Mouse (Mus musculus): ENCODE data around the gene Iscu. TPM values are rescaled to one million over a fixed set of nuclear protein-coding genes. Genes with fewer than 3 reads are reported as not detected.
"Not testable (repeated sequence)": the region's sequence is repeated elsewhere in the genome, so short reads cannot be mapped to it uniquely, and the experiment has no call there.

Iscu gene
- polyA plus RNA-seq, 1 experiment from 2014 or later: 117 TPM

- Histone ChIP-seq H3K9ac (replicated peaks) (no peak overlapping the region), H3K4me3 (no peak overlapping the region), H3K27ac (replicated peaks) (no peak overlapping the region), H3K27me3 (peaks cover 24% of the 10 kb centered on the region), H3K4me1 (no peaks in the 10 kb centered on the region), H3K4me2 (replicated peaks) (no peak overlapping the region), H3K9me3 (no peaks in the 10 kb centered on the region), H3K36me3 (peaks cover 32% of the 10 kb centered on the region)
- WGBS: 97% methylated on average over 3 of the region's 3 CpGs
- peak; percentile 16; the same call in 1 of the 2 replicates for ATAC-seq (ENCODE audit: low FRiP score, low read depth)
Observed at GRCm38 (mm10) chr5:113780082-113780752, 7.7 kb downstream of the Iscu start.

GRCm38 (mm10) chr5:113780763-113781162 is 8.2 kb downstream of the Iscu start:
- no peak overlapping the region for H3K4me3 ChIP-seq
- H3K9ac ChIP-seq (replicated peaks): no peak overlapping the region
- H3K4me2 ChIP-seq (replicated peaks): no peak overlapping the region
- no peaks in the 10 kb centered on the region for H3K4me1 ChIP-seq
- 93% methylated on average over 5 of the region's 5 CpGs for WGBS
- peaks cover 27% of the 10 kb centered on the region for H3K36me3 ChIP-seq
- peaks cover 24% of the 10 kb centered on the region for H3K27me3 ChIP-seq
- no peak overlapping the region for H3K27ac ChIP-seq (replicated peaks)
- no peaks in the 10 kb centered on the region for H3K9me3 ChIP-seq
- no peak for ATAC-seq (ENCODE audit: low FRiP score, low read depth)

- peaks cover 22% of the 10 kb centered on the region for H3K36me3 ChIP-seq
- WGBS: 81% methylated on average over 7 of the region's 7 CpGs
- no peaks in the 10 kb centered on the region for H3K9me3 ChIP-seq
- no peak overlapping the region for H3K4me3 ChIP-seq
- no peak overlapping the region for H3K9ac ChIP-seq (replicated peaks)
- peaks cover 24% of the 10 kb centered on the region for H3K27me3 ChIP-seq
- no peak overlapping the region for H3K4me2 ChIP-seq (replicated peaks)
- H3K4me1 ChIP-seq: no peaks in the 10 kb centered on the region
- no peak overlapping the region for H3K27ac ChIP-seq (replicated peaks)
- ATAC-seq (ENCODE audit: low FRiP score, low read depth): no peak
Observed at GRCm38 (mm10) chr5:113781254-113781653, 8.7 kb downstream of the Iscu start.

- Histone ChIP-seq H3K4me3 (no peak overlapping the region), H3K4me2 (replicated peaks) (no peak overlapping the region), H3K27me3 (peaks cover 24% of the 10 kb centered on the region), H3K27ac (replicated peaks) (no peak overlapping the region), H3K4me1 (no peaks in the 10 kb centered on the region), H3K9me3 (no peaks in the 10 kb centered on the region), H3K9ac (replicated peaks) (no peak overlapping the region), H3K36me3 (peaks cover 16% of the 10 kb centered on the region)
- no peak for ATAC-seq (ENCODE audit: low FRiP score, low read depth)
- WGBS: 80% methylated on average over 7 of the region's 7 CpGs
Observed at GRCm38 (mm10) chr5:113781875-113782274, 9.3 kb downstream of the Iscu start.

GRCm38 (mm10) chr5:113782624-113783023 is 10.1 kb downstream of the Iscu start:
- H3K4me1 ChIP-seq: no peaks in the 10 kb centered on the region
- 88% methylated on average over 7 of the region's 7 CpGs for WGBS

GRCm38 (mm10) chr5:113783581-113784001 is 11.0 kb downstream of the Iscu start:
- H3K4me2 ChIP-seq (replicated peaks): no peak overlapping the region
- no peak overlapping the region for H3K9ac ChIP-seq (replicated peaks)
- H3K27me3 ChIP-seq: peaks cover 24% of the 10 kb centered on the region
- no peak overlapping the region for H3K27ac ChIP-seq (replicated peaks)
- no peaks in the 10 kb centered on the region for H3K4me1 ChIP-seq
- no peak for ATAC-seq (ENCODE audit: low FRiP score, low read depth)
- H3K36me3 ChIP-seq: peaks cover 3% of the 10 kb centered on the region; the same call in 1 of the 2 replicates
- no peaks in the 10 kb centered on the region for H3K9me3 ChIP-seq
- 22% methylated on average over 12 of the region's 12 CpGs for WGBS
- H3K4me3 ChIP-seq: no peak overlapping the region

More at GRCm38 (mm10) chr5:113782624-113783023, 10.1 kb downstream of the Iscu start:
- H3K27me3 ChIP-seq: peaks cover 24% of the 10 kb centered on the region
- H3K36me3 ChIP-seq: peaks cover 10% of the 10 kb centered on the region
- no peak overlapping the region for H3K4me3 ChIP-seq
- H3K4me2 ChIP-seq (replicated peaks): no peak overlapping the region
- ATAC-seq (ENCODE audit: low FRiP score, low read depth): no peak
- H3K27ac ChIP-seq (replicated peaks): no peak overlapping the region
- H3K9ac ChIP-seq (replicated peaks): no peak overlapping the region
- H3K9me3 ChIP-seq: no peaks in the 10 kb centered on the region

GRCm38 (mm10) chr5:113784104-113784503 is 11.6 kb downstream of the Iscu start:
- not testable (repeated sequence) for H3K27ac ChIP-seq (replicated peaks); H3K4me1 ChIP-seq; H3K4me3 ChIP-seq; H3K36me3 ChIP-seq; ATAC-seq (ENCODE audit: low FRiP score, low read depth); H3K4me2 ChIP-seq (replicated peaks); H3K9me3 ChIP-seq; H3K9ac ChIP-seq (replicated peaks)
- WGBS: 33% methylated on average over 3 of the region's 3 CpGs
- peaks cover 24% of the 10 kb centered on the region for H3K27me3 ChIP-seq

GRCm38 (mm10) chr5:113786985-113787384 is 14.4 kb downstream of the Iscu start:
- Histone ChIP-seq H3K4me1 (no peaks in the 10 kb centered on the region; the same call in 1 of the 2 replicates), H3K27me3 (peaks cover 24% of the 10 kb centered on the region), H3K4me3 (no peak overlapping the region), H3K4me2 (replicated peaks) (no peak overlapping the region), H3K9me3 (no peaks in the 10 kb centered on the region), H3K36me3 (no peaks in the 10 kb centered on the region), H3K27ac (replicated peaks) (no peak overlapping the region), H3K9ac (replicated peaks) (no peak overlapping the region)
- no peak for ATAC-seq (ENCODE audit: low FRiP score, low read depth)
- 85% methylated on average over 5 of the region's 5 CpGs for WGBS

GRCm38 (mm10) chr5:113788645-113789044 is 16.1 kb downstream of the Iscu start:
- H3K9ac ChIP-seq (replicated peaks): no peak overlapping the region
- ATAC-seq (ENCODE audit: low FRiP score, low read depth): no peak
- H3K36me3 ChIP-seq: no peaks in the 10 kb centered on the region
- 44% methylated on average over 6 of the region's 6 CpGs for WGBS
- no peaks in the 10 kb centered on the region for H3K9me3 ChIP-seq
- H3K4me2 ChIP-seq (replicated peaks): no peak overlapping the region
- H3K27ac ChIP-seq (replicated peaks): no peak overlapping the region
- H3K27me3 ChIP-seq: peaks cover 10% of the 10 kb centered on the region
- no peak overlapping the region for H3K4me3 ChIP-seq
- H3K4me1 ChIP-seq: no peaks in the 10 kb centered on the region; the same call in 1 of the 2 replicates

- H3K27me3 ChIP-seq: peaks cover 4% of the 10 kb centered on the region; the same call in 1 of the 2 replicates
- no peak overlapping the region for H3K9ac ChIP-seq (replicated peaks)
- H3K27ac ChIP-seq (replicated peaks): no peak overlapping the region
- no peak for ATAC-seq (ENCODE audit: low FRiP score, low read depth)
- no peak overlapping the region for H3K4me3 ChIP-seq
- no peaks in the 10 kb centered on the region for H3K36me3 ChIP-seq
- H3K4me2 ChIP-seq (replicated peaks): no peak overlapping the region
- 50% methylated on average over 7 of the region's 7 CpGs for WGBS
- no peaks in the 10 kb centered on the region; the same call in 1 of the 2 replicates for H3K4me1 ChIP-seq
- H3K9me3 ChIP-seq: no peaks in the 10 kb centered on the region
Observed at GRCm38 (mm10) chr5:113789075-113789788, 16.7 kb downstream of the Iscu start.

- H3K4me1 ChIP-seq: no peaks in the 10 kb centered on the region; the same call in 1 of the 2 replicates
- H3K36me3 ChIP-seq: no peaks in the 10 kb centered on the region
- no peak overlapping the region for H3K27ac ChIP-seq (replicated peaks)
- 0 out of 2 replicates have a peak, but pooled peaks cover 3% of the 10 kb centered on the region for H3K27me3 ChIP-seq
- no peaks in the 10 kb centered on the region for H3K9me3 ChIP-seq
- H3K4me3 ChIP-seq: no peak overlapping the region
- no peak for ATAC-seq (ENCODE audit: low FRiP score, low read depth)
- H3K4me2 ChIP-seq (replicated peaks): no peak overlapping the region
- 81% methylated on average over 11 of the region's 11 CpGs for WGBS
- H3K9ac ChIP-seq (replicated peaks): no peak overlapping the region
Observed at GRCm38 (mm10) chr5:113790453-113791196, 18.1 kb downstream of the Iscu start.

Measured in midbrain, embryonic 12.5 days (tissue).